Mouse (Mus musculus) midbrain, embryonic 14.5 days (tissue): ENCODE measurements at regions not wholly inside any gene's neighbourhood (a gene's known extent, or its start where the extent isn't known, plus 50 kb on each side); places are given as distances from the start of the nearest gene placed in this dataset.

ENCODE experiments used
- ATAC-seq: fragments of 200-750 bp; cut with Nextera tagmentation; 2 replicates; pipeline ENCODE4 v1.8.0; 2017; ENCODE audit warnings: moderate number of reproducible peaks, moderate library complexity; ENCODE audit not compliant: low FRiP score, low TSS enrichment
- DNase-seq: peaks from one replicate; pipeline ENCODE4 v3.0.0-alpha.2; 2015
- H3K27ac ChIP-seq: fragments of 300-500 bp; sonication (generic); replicated peaks from 2 replicates; pipeline ENCODE4 v1.5.1; 2014; ENCODE audit warnings: mild to moderate bottlenecking, low read depth, low read length, moderate library complexity
- H3K27me3 ChIP-seq: fragments of 300-500 bp; sonication (generic); 2 replicates; pipeline ENCODE4 v1.6.1; 2014; ENCODE audit warnings: low read length, control low read depth, mixed read lengths; ENCODE audit not compliant: control insufficient read depth, insufficient read depth
- H3K36me3 ChIP-seq: fragments of 300-500 bp; sonication (generic); 2 replicates; pipeline ENCODE4 v1.6.1; 2014; ENCODE audit warnings: low read length, control low read depth; ENCODE audit not compliant: control insufficient read depth, insufficient read depth
- H3K4me1 ChIP-seq: fragments of 300-500 bp; sonication (generic); 2 replicates; pipeline ENCODE4 v1.6.1; 2014; ENCODE audit warnings: mild to moderate bottlenecking, antibody characterized with exemption, low read length, control low read depth; ENCODE audit not compliant: control insufficient read depth, insufficient read depth
- H3K4me2 ChIP-seq: fragments of 300-500 bp; sonication (generic); 2 replicates; pipeline ENCODE4 v1.6.1; 2014; ENCODE audit warnings: mild to moderate bottlenecking, low read length, moderate library complexity
- H3K4me3 ChIP-seq: fragments of 300-500 bp; sonication (generic); replicated peaks from 2 replicates; pipeline ENCODE4 v1.5.1; 2014; ENCODE audit warnings: low read depth, low read length
- H3K9ac ChIP-seq: fragments of 300-500 bp; sonication (generic); replicated peaks from 2 replicates; pipeline ENCODE4 v1.6.1; 2014; ENCODE audit warnings: mild to moderate bottlenecking, low read length, moderate library complexity
- H3K9me3 ChIP-seq: fragments of 300-500 bp; sonication (generic); 2 replicates; pipeline ENCODE4 v1.6.1; 2016; ENCODE audit warnings: low read length, control low read depth, mixed read lengths; ENCODE audit not compliant: control insufficient read depth
- WGBS: fragments of 180-500 bp; shearing (Covaris S2); extraction: QIAGEN DNeasy Blood & Tissue Kit; methylation state at CpG from one replicate; pipeline ENCODE4 v1.1.7; 2014; 5-methylcytosine and 5-hydroxymethylcytosine counted together

- Histone ChIP-seq H3K4me1 (no peaks in the 10 kb centered on the region), H3K4me2 (no peak overlapping the region), H3K9ac (no peak overlapping the region), H3K4me3 (no peak overlapping the region), H3K9me3 (no peaks in the 10 kb centered on the region), H3K36me3 (no peaks in the 10 kb centered on the region), H3K27me3 (no peaks in the 10 kb centered on the region), H3K27ac (no peak overlapping the region)
- no peak for ATAC-seq
- no peak for DNase-seq
- 95% methylated on average over 1 of the region's 1 CpGs for WGBS
Observed at GRCm38 (mm10) chr4:135042501-135042900, 78.0 kb upstream of the Runx3 start.

GRCm38 (mm10) chr4:135045054-135045453, 75.4 kb upstream of the Runx3 start:
- Histone ChIP-seq H3K4me1 (no peaks in the 10 kb centered on the region), H3K9me3 (no peaks in the 10 kb centered on the region), H3K4me3 (no peak overlapping the region), H3K9ac (no peak overlapping the region), H3K4me2 (no peak overlapping the region), H3K27ac (no peak overlapping the region), H3K27me3 (no peaks in the 10 kb centered on the region), H3K36me3 (no peaks in the 10 kb centered on the region)
- ATAC-seq, result no peak
- DNase-seq, result no peak
- 71% methylated on average over 16 of the region's 16 CpGs for WGBS

GRCm38 (mm10) chr4:135046619-135047018, 73.8 kb upstream of the Runx3 start:
- ATAC-seq (no peak), DNase-seq (no peak)
- Histone ChIP-seq H3K27ac (no peak overlapping the region), H3K9ac (no peak overlapping the region), H3K9me3 (no peaks in the 10 kb centered on the region), H3K4me1 (no peaks in the 10 kb centered on the region), H3K36me3 (no peaks in the 10 kb centered on the region), H3K27me3 (no peaks in the 10 kb centered on the region), H3K4me2 (no peak overlapping the region), H3K4me3 (no peak overlapping the region)
- WGBS, result 81% methylated on average over 7 of the region's 7 CpGs

GRCm38 (mm10) chr4:135047251-135047650, 73.2 kb upstream of the Runx3 start:
- H3K9ac ChIP-seq, result no peak overlapping the region
- no peaks in the 10 kb centered on the region for H3K27me3 ChIP-seq
- H3K4me1 ChIP-seq, result no peaks in the 10 kb centered on the region
- no peak overlapping the region for H3K27ac ChIP-seq
- ATAC-seq (no peak), DNase-seq (peak; percentile 12)
- no peaks in the 10 kb centered on the region for H3K9me3 ChIP-seq
- no peaks in the 10 kb centered on the region for H3K36me3 ChIP-seq
- no peak overlapping the region for H3K4me2 ChIP-seq
- 74% methylated on average over 6 of the region's 6 CpGs for WGBS
- no peak overlapping the region for H3K4me3 ChIP-seq

GRCm38 (mm10) chr4:135047771-135048170, 72.7 kb upstream of the Runx3 start:
- no peaks in the 10 kb centered on the region for H3K9me3 ChIP-seq
- no peak overlapping the region for H3K9ac ChIP-seq
- H3K27ac ChIP-seq, result no peak overlapping the region
- no peak for DNase-seq
- H3K4me3 ChIP-seq, result no peak overlapping the region
- no peaks in the 10 kb centered on the region for H3K27me3 ChIP-seq
- ATAC-seq, result no peak
- no peaks in the 10 kb centered on the region for H3K4me1 ChIP-seq
- no peaks in the 10 kb centered on the region for H3K36me3 ChIP-seq
- 90% methylated on average over 5 of the region's 5 CpGs for WGBS
- H3K4me2 ChIP-seq, result no peak overlapping the region

GRCm38 (mm10) chr4:135049924-135050323, 70.5 kb upstream of the Runx3 start:
- no peak overlapping the region for H3K9ac ChIP-seq
- H3K4me1 ChIP-seq, result no peaks in the 10 kb centered on the region
- no peaks in the 10 kb centered on the region for H3K27me3 ChIP-seq
- DNase-seq (peak; percentile 24), ATAC-seq (no peak)
- H3K9me3 ChIP-seq, result no peaks in the 10 kb centered on the region
- 60% methylated on average over 10 of the region's 10 CpGs for WGBS
- no peaks in the 10 kb centered on the region for H3K36me3 ChIP-seq
- H3K4me3 ChIP-seq, result no peak overlapping the region
- H3K4me2 ChIP-seq, result no peak overlapping the region
- H3K27ac ChIP-seq, result no peak overlapping the region

GRCm38 (mm10) chr4:135051466-135051865, 69.0 kb upstream of the Runx3 start:
- Histone ChIP-seq H3K36me3 (no peaks in the 10 kb centered on the region), H3K4me3 (no peak overlapping the region), H3K27ac (no peak overlapping the region), H3K27me3 (no peaks in the 10 kb centered on the region), H3K4me1 (no peaks in the 10 kb centered on the region), H3K9me3 (no peaks in the 10 kb centered on the region), H3K4me2 (no peak overlapping the region), H3K9ac (no peak overlapping the region)
- ATAC-seq, result no peak
- 80% methylated on average over 11 of the region's 11 CpGs for WGBS
- no peak for DNase-seq

GRCm38 (mm10) chr4:135053585-135053984, 66.9 kb upstream of the Runx3 start:
- H3K4me2 ChIP-seq, result no peak overlapping the region

GRCm38 (mm10) chr4:135054353-135054752, 66.1 kb upstream of the Runx3 start:
- no peak overlapping the region for H3K9ac ChIP-seq
- H3K4me3 ChIP-seq, result no peak overlapping the region
- H3K4me1 ChIP-seq, result no peaks in the 10 kb centered on the region
- no peaks in the 10 kb centered on the region for H3K27me3 ChIP-seq
- ATAC-seq (no peak), DNase-seq (no peak)
- WGBS, result 90% methylated on average over 10 of the region's 10 CpGs
- no peaks in the 10 kb centered on the region for H3K9me3 ChIP-seq
- H3K36me3 ChIP-seq, result no peaks in the 10 kb centered on the region
- no peak overlapping the region for H3K27ac ChIP-seq
- H3K4me2 ChIP-seq, result no peak overlapping the region

More at GRCm38 (mm10) chr4:135053585-135053984, 66.9 kb upstream of the Runx3 start:
- H3K9ac ChIP-seq, result no peak overlapping the region
- ATAC-seq, result no peak
- H3K9me3 ChIP-seq, result no peaks in the 10 kb centered on the region
- H3K27ac ChIP-seq, result no peak overlapping the region
- no peaks in the 10 kb centered on the region for H3K27me3 ChIP-seq
- no peaks in the 10 kb centered on the region for H3K4me1 ChIP-seq
- H3K4me3 ChIP-seq, result no peak overlapping the region
- no peaks in the 10 kb centered on the region for H3K36me3 ChIP-seq
- WGBS, result 95% methylated on average over 11 of the region's 11 CpGs
- DNase-seq, result no peak
